Mouse (Mus musculus): Measurements from ENCODE around the gene Sctr. TPM values are rescaled to one million over a fixed set of nuclear protein-coding genes. Genes with fewer than 3 reads are reported as not detected.

Sctr gene
- polyA plus RNA-seq, 1 experiment from 2014 or later, result 0.11 TPM

DNA sequence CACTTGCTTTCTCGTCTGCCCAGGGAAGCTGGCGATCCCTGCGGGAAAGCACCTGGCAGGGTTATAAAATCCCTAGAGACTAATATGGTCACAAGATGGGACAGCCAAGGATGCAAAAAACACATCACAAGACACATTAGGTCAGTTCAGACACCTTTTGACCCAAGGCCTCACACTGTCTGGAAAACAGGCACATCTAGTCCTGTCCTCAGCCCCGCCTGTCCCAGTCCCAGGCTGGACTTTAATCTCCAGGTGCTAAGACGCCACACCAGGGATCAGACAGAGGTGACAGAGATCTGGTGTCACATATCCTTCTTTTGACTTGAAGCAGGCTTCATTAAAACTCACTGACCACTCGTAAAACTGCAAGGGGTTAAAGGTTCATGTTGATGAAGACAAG is 63.5 kb downstream of the Sctr start:
- no peak for ATAC-seq (ENCODE audit: insufficient number of reproducible peaks, insufficient read depth, low FRiP score, low read depth)
- H3K9ac ChIP-seq (ENCODE audit: low read length), result no peak overlapping the region
- peaks cover 13 to 20% of the 10 kb centered on the region in 2 experiments; a peak in 3 of 4 replicates for H3K4me1 ChIP-seq (ENCODE audit: control insufficient read depth in 2 of 2, insufficient read depth in 2 of 2, low read length in 2 of 2)
- H3K4me3 ChIP-seq (ENCODE audit: control insufficient read depth in 1 of 2, insufficient read depth in 1 of 2, low read depth in 1 of 2, low read length in 2 of 2), result no peak overlapping the region
- H3K36me3 ChIP-seq (ENCODE audit: control insufficient read depth, insufficient read depth, low read length), result no peaks in the 10 kb centered on the region; the same call in 1 of the 2 replicates
- WGBS, result 75% methylated on average over 6 of the region's 6 CpGs
- no peaks in the 10 kb centered on the region for H3K9me3 ChIP-seq (ENCODE audit: control insufficient read depth, low read length)
- H3K4me2 ChIP-seq (ENCODE audit: low read length), result no peak overlapping the region
- H3K27ac ChIP-seq (replicated peaks in 1 of 2; ENCODE audit: control insufficient read depth in 1 of 2, insufficient read depth in 1 of 2, low read depth in 2 of 2, low read length in 2 of 2), result no peak overlapping the region
- no peaks in the 10 kb centered on the region for H3K27me3 ChIP-seq (ENCODE audit: control insufficient read depth, insufficient read depth, low read length)

DNA sequence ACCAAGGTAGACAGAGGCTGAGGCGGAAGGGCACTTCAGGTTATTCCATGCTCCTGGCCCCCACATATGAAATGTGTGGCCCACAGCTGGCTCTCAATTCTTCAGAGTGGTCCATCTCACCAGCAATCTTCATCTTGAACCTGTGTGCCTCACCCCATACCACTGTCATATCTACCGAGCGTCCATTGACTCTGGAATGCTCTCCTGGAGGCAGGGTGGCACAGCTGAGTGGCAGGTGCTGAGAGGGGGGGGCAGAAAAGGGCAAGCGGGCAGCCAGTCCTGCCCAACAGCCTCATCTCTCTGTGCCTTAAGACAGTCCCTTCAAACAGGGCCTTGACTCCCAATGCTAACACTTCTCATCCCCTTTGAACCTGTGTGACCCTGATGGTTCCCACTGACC is 64.4 kb downstream of the Sctr start:
- no peak for ATAC-seq (ENCODE audit: insufficient number of reproducible peaks, insufficient read depth, low FRiP score, low read depth)
- H3K9me3 ChIP-seq (ENCODE audit: control insufficient read depth, low read length), result no peaks in the 10 kb centered on the region
- WGBS, result 83% methylated on average over 4 of the region's 4 CpGs
- no peak overlapping the region for H3K4me3 ChIP-seq (ENCODE audit: control insufficient read depth in 1 of 2, insufficient read depth in 1 of 2, low read depth in 1 of 2, low read length in 2 of 2)
- peaks cover 13 to 20% of the 10 kb centered on the region in 2 experiments; a peak in 3 of 4 replicates for H3K4me1 ChIP-seq (ENCODE audit: control insufficient read depth in 2 of 2, insufficient read depth in 2 of 2, low read length in 2 of 2)
- H3K4me2 ChIP-seq (ENCODE audit: low read length), result no peak overlapping the region
- no peaks in the 10 kb centered on the region for H3K27me3 ChIP-seq (ENCODE audit: control insufficient read depth, insufficient read depth, low read length)
- H3K9ac ChIP-seq (ENCODE audit: low read length), result no peak overlapping the region
- H3K36me3 ChIP-seq (ENCODE audit: control insufficient read depth, insufficient read depth, low read length), result no peaks in the 10 kb centered on the region; the same call in 1 of the 2 replicates
- no peak overlapping the region for H3K27ac ChIP-seq (replicated peaks in 1 of 2; ENCODE audit: control insufficient read depth in 1 of 2, insufficient read depth in 1 of 2, low read depth in 2 of 2, low read length in 2 of 2)

DNA sequence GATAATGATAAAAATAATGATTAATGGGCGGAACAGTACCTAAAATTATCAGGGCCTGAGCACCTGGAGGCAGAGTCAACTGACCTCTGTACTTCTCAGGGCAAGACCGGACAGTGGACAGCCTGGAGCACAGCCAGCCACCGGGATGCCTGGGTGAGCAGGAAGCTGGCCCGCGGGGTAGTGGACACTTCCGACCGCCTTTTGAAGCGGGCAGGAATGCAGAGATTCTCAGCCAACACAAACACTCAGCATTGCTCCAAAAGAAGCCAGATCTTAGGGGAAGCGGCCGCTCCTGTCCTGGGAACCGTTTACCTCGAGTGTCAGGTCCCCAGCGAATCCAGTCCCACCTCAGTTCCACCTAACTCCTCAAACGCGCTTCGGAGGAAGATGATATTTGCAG is 66.2 kb downstream of the Sctr start:
- ATAC-seq (ENCODE audit: insufficient number of reproducible peaks, insufficient read depth, low FRiP score, low read depth), result no peak
- Histone ChIP-seq H3K4me3 (ENCODE audit: control insufficient read depth in 1 of 2, insufficient read depth in 1 of 2, low read depth in 1 of 2, low read length in 2 of 2) (peak overlapping the region; percentile 45 to 48), H3K9me3 (ENCODE audit: control insufficient read depth, low read length) (no peaks in the 10 kb centered on the region), H3K4me2 (ENCODE audit: low read length) (peak overlapping the region; percentile 98), H3K36me3 (ENCODE audit: control insufficient read depth, insufficient read depth, low read length) (no peaks in the 10 kb centered on the region), H3K27ac (replicated peaks in 1 of 2; ENCODE audit: control insufficient read depth in 1 of 2, insufficient read depth in 1 of 2, low read depth in 2 of 2, low read length in 2 of 2) (no peak overlapping the region), H3K27me3 (ENCODE audit: control insufficient read depth, insufficient read depth, low read length) (no peaks in the 10 kb centered on the region), H3K4me1 (ENCODE audit: control insufficient read depth in 2 of 2, insufficient read depth in 2 of 2, low read length in 2 of 2) (peaks cover 13 to 20% of the 10 kb centered on the region in 2 experiments; a peak in 3 of 4 replicates), H3K9ac (ENCODE audit: low read length) (peak overlapping the region; percentile 69; the same call in 1 of the 2 replicates)
- WGBS, result 3% methylated on average over 16 of the region's 16 CpGs

DNA sequence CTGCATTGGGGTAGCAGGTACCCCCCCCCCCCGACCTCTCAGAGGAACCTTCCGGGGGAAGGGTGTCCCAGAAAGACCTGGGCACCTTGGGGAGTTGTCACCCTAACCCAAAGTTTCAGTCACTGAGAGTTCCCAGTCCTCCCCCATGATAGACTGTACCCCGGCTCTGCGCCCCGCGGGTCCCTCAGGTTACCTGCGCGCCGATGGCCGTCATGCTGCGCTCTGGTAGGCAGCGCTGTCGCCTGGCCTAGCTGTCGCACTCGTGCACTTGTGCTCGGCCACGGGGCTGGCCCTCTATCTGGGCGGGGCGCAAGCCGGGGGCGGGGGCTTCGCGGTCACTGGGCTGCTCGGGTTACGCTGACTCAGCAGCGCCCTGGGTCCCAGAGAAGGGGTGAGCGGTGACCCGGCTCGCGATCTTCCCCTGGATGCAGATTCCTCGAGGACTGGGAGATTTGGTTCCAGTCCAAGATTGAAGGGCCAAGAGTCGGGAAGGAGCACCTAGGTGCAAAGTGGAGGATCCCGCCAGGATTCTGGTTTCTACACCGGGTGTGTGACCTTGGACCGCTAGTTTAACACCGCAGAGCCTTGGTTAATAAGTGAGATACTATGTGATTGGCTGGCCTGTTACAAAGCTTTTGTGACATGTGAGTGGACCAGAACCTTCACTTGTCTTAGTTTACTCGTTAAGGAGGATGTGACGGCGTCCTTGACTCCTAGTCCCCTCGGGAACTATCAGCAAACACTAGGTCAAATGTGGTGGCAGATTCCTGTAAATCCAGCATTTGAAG is 67.0 kb downstream of the Sctr start, which contains the start of gene Tmem37:
Gene Tmem37 (minus strand): TSS at position 556 of the 788 bp plus-strand sequence.
- ATAC-seq (ENCODE audit: insufficient number of reproducible peaks, insufficient read depth, low FRiP score, low read depth), result peak; percentile 83
- Histone ChIP-seq H3K9me3 (ENCODE audit: control insufficient read depth, low read length) (no peaks in the 10 kb centered on the region), H3K27ac (replicated peaks in 1 of 2; ENCODE audit: control insufficient read depth in 1 of 2, insufficient read depth in 1 of 2, low read depth in 2 of 2, low read length in 2 of 2) (peak within 1 kb of the TSS; percentile 29 to 51; a peak in 3 of 4 replicates), H3K9ac (ENCODE audit: low read length) (peak within 1 kb of the TSS; percentile 69), H3K27me3 (ENCODE audit: control insufficient read depth, insufficient read depth, low read length) (no peaks in the 10 kb centered on the region), H3K4me3 (ENCODE audit: control insufficient read depth in 1 of 2, insufficient read depth in 1 of 2, low read depth in 1 of 2, low read length in 2 of 2) (peak within 1 kb of the TSS; percentile 45 to 48), H3K4me1 (ENCODE audit: control insufficient read depth in 2 of 2, insufficient read depth in 2 of 2, low read length in 2 of 2) (peaks cover 13 to 20% of the 10 kb centered on the region in 2 experiments; a peak in 3 of 4 replicates), H3K36me3 (ENCODE audit: control insufficient read depth, insufficient read depth, low read length) (no peaks in the 10 kb centered on the region), H3K4me2 (ENCODE audit: low read length) (peak within 1 kb of the TSS; percentile 98)
- 3% methylated on average over 40 of the region's 40 CpGs for WGBS

DNA sequence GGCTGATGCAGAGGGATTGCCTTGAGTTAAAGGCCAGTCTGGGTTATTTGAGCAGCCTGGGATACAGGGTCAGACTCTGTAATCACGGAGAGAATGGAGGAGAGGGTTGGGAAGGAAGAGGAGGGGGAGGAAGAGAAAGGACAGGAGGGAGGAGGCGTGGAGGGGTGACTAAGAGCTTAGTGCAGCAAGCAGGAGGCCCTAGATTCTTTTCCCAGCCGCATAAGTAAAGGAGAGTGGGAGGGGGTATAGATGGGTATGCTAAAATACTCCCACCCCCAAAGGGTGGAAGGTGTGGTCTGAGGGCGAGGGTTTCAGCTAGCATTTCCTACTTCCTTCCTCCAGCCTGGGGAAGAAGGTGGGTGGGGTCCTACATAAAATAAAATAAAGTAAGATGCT is 67.6 kb downstream of the Sctr start:
- Histone ChIP-seq H3K9ac (ENCODE audit: low read length) (peak overlapping the region; percentile 69), H3K4me1 (ENCODE audit: control insufficient read depth in 2 of 2, insufficient read depth in 2 of 2, low read length in 2 of 2) (peaks cover 10 to 16% of the 10 kb centered on the region in 2 experiments; a peak in 3 of 4 replicates), H3K27ac (replicated peaks in 1 of 2; ENCODE audit: control insufficient read depth in 1 of 2, insufficient read depth in 1 of 2, low read depth in 2 of 2, low read length in 2 of 2) (peak overlapping the region; percentile 29 to 51; a peak in 3 of 4 replicates), H3K4me3 (ENCODE audit: control insufficient read depth in 1 of 2, insufficient read depth in 1 of 2, low read depth in 1 of 2, low read length in 2 of 2) (peak overlapping the region; percentile 45 to 48; a peak in 3 of 4 replicates), H3K36me3 (ENCODE audit: control insufficient read depth, insufficient read depth, low read length) (no peaks in the 10 kb centered on the region), H3K4me2 (ENCODE audit: low read length) (peak overlapping the region; percentile 98), H3K9me3 (ENCODE audit: control insufficient read depth, low read length) (no peaks in the 10 kb centered on the region), H3K27me3 (ENCODE audit: control insufficient read depth, insufficient read depth, low read length) (no peaks in the 10 kb centered on the region)
- no peak for ATAC-seq (ENCODE audit: insufficient number of reproducible peaks, insufficient read depth, low FRiP score, low read depth)
- 28% methylated on average over 4 of the region's 4 CpGs for WGBS

DNA sequence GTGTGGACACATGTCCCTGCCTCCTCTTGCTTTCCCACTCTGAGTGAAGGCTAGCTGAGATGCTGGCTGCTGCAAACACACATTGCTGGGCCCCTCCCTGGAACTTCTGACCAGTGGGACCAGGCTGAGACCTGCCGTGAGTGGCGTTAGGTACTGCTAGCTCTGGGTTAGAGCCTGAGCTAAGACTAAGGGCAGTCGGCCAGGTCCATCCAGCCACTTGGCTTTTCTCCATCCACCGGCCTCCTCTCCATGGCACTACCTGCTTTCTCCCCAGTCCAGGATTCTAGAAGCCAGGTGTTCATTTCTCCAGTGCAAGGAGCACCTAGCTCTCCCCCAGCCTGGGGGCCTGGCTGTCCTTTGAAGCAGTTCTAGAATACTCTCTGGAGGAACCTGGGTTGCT is 68.2 kb downstream of the Sctr start:
- 71% methylated on average over 4 of the region's 4 CpGs for WGBS
- no peak for ATAC-seq (ENCODE audit: insufficient number of reproducible peaks, insufficient read depth, low FRiP score, low read depth)
- no peaks in the 10 kb centered on the region for H3K9me3 ChIP-seq (ENCODE audit: control insufficient read depth, low read length)
- no peaks in the 10 kb centered on the region for H3K27me3 ChIP-seq (ENCODE audit: control insufficient read depth, insufficient read depth, low read length)
- no peak overlapping the region for H3K4me3 ChIP-seq (ENCODE audit: control insufficient read depth in 1 of 2, insufficient read depth in 1 of 2, low read depth in 1 of 2, low read length in 2 of 2)
- no peak overlapping the region for H3K4me2 ChIP-seq (ENCODE audit: low read length)
- H3K36me3 ChIP-seq (ENCODE audit: control insufficient read depth, insufficient read depth, low read length), result no peaks in the 10 kb centered on the region
- peaks cover 10 to 14% of the 10 kb centered on the region in 2 experiments; a peak in 3 of 4 replicates for H3K4me1 ChIP-seq (ENCODE audit: control insufficient read depth in 2 of 2, insufficient read depth in 2 of 2, low read length in 2 of 2)
- no peak overlapping the region for H3K9ac ChIP-seq (ENCODE audit: low read length)
- peak overlapping the region in 1 of 2 experiments; percentile 28; a peak in 1 of 4 replicates for H3K27ac ChIP-seq (replicated peaks in 1 of 2; ENCODE audit: control insufficient read depth in 1 of 2, insufficient read depth in 1 of 2, low read depth in 2 of 2, low read length in 2 of 2)

DNA sequence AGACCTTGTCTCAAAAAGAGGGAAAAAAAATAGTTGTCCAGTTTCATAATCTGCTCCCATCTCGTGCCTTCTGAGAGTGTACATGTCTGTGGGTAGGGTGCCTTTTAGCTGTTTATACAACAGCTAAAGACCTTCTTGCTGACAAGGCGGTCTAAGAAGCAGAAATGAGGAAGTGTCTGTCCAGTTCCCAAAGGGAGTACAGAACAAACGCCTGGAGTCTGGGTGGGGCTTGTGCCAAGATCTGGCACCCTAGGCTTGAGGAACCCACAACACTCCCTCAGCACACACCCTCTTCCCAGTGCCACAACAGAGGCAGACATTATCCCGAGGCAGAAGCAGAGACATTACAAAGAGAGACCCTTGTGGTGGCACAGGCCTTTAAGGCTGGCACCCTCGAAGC is 68.8 kb downstream of the Sctr start:
- ATAC-seq (ENCODE audit: insufficient number of reproducible peaks, insufficient read depth, low FRiP score, low read depth), result no peak
- 75% methylated on average over 5 of the region's 5 CpGs for WGBS
- Histone ChIP-seq H3K4me2 (ENCODE audit: low read length) (no peak overlapping the region), H3K36me3 (ENCODE audit: control insufficient read depth, insufficient read depth, low read length) (no peaks in the 10 kb centered on the region), H3K9ac (ENCODE audit: low read length) (no peak overlapping the region), H3K4me3 (ENCODE audit: control insufficient read depth in 1 of 2, insufficient read depth in 1 of 2, low read depth in 1 of 2, low read length in 2 of 2) (no peak overlapping the region), H3K4me1 (ENCODE audit: control insufficient read depth in 2 of 2, insufficient read depth in 2 of 2, low read length in 2 of 2) (peaks cover 10 to 14% of the 10 kb centered on the region in 2 experiments; a peak in 3 of 4 replicates), H3K27ac (replicated peaks in 1 of 2; ENCODE audit: control insufficient read depth in 1 of 2, insufficient read depth in 1 of 2, low read depth in 2 of 2, low read length in 2 of 2) (no peak overlapping the region), H3K9me3 (ENCODE audit: control insufficient read depth, low read length) (no peaks in the 10 kb centered on the region), H3K27me3 (ENCODE audit: control insufficient read depth, insufficient read depth, low read length) (no peaks in the 10 kb centered on the region)
